Mouse (Mus musculus): ENCODE measurements at regions not wholly inside any gene's neighbourhood (a gene's known extent, or its start where the extent isn't known, plus 50 kb on each side); places are given as distances from the start of the nearest gene placed in this dataset.

DNA sequence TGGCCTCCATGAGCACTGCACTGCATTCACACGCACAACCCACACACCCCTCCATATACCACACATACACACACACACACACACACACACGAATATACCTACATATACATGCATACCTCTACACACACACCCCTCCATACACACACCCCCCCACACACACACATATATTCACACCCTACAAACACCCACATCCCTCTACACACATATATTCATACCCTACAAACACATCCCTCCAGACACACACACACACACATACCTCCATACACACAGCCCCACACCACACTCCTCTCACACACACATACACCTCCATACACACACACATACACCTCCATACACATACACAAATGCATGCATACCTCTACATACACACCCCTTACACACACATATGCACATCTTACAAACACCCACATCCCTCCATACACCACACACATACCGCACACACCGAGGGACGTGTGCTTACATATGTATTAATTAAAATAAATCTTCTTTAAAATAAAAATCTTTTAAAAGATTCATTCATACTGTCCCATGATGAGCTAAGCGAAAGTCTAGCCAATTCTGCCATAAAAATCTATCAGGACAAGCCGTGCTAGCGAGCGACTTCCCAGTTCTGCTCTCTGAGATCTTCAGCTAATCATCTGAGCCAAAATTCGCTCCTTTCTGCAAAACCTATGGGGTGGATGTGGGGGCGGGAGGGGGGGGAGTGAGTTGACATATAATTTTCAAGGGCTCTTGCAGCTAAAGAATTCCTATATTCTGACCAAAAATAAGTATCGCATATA lies 74.3 kb upstream of the Ipo5 start:
- TF ChIP-seq POLR2A (IDR thresholded peaks at IDR 0.05; ENCODE audit: low read depth, low read length) (no peak), CTCF (conservative IDR thresholded peaks at IDR 0.05; ENCODE audit: insufficient read depth, insufficient read length, low read depth, low read length) (no peak)
- H3K27me3 ChIP-seq (replicated peaks; ENCODE audit: control insufficient read depth, insufficient read depth, low read length): no peaks in the 10 kb centered on the region
- 91% methylated on average over 12 of the region's 12 CpGs for WGBS

DNA sequence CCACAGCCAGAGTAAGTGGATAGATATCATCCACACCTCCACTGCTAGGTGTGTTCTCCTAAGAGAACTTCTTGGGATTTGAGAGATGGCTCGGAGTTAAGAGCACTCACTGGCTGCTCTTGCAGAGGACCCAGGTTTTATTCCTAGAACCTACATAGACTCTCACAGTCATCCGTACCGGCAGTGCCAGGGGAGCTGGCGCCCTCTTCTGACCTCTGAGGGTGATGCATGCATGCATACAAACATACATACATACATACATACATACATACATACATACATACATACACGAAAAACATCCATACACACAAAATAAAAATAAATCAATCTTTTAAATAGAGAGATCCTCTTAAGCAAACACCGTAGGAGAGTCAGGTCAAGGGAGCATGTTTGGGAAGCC lies 70.1 kb upstream of the Ipo5 start:
- no peaks in the 10 kb centered on the region for H3K27me3 ChIP-seq (replicated peaks; ENCODE audit: control insufficient read depth, insufficient read depth, low read length)
- no peaks in the 10 kb centered on the region for H3K36me3 ChIP-seq (ENCODE audit: control insufficient read depth, insufficient read depth, low read length)
- H3K4me1 ChIP-seq (ENCODE audit: control insufficient read depth, insufficient read depth, low read length): no peaks in the 10 kb centered on the region
- no peak overlapping the region for H3K27ac ChIP-seq (ENCODE audit: insufficient read depth, low read depth, low read length)
- no peak overlapping the region for H3K4me3 ChIP-seq (ENCODE audit: insufficient read depth, low read depth, low read length)
- TF ChIP-seq POLR2A (IDR thresholded peaks at IDR 0.05; ENCODE audit: low read depth, low read length) (no peak), CTCF (conservative IDR thresholded peaks at IDR 0.05; ENCODE audit: insufficient read depth, insufficient read length, low read depth, low read length) (peak; percentile 62)
- DNase-seq: peak; percentile 18
- WGBS: 79% methylated on average over 6 of the region's 6 CpGs

More for the DNA sequence above, 74.3 kb upstream of the Ipo5 start:
- no peak for DNase-seq
- Histone ChIP-seq H3K4me3 (ENCODE audit: insufficient read depth, low read depth, low read length) (no peak overlapping the region), H3K36me3 (ENCODE audit: control insufficient read depth, insufficient read depth, low read length) (no peaks in the 10 kb centered on the region), H3K27ac (ENCODE audit: insufficient read depth, low read depth, low read length) (no peak overlapping the region), H3K4me1 (ENCODE audit: control insufficient read depth, insufficient read depth, low read length) (peaks cover 8% of the 10 kb centered on the region; the same call in 1 of the 2 replicates)

DNA sequence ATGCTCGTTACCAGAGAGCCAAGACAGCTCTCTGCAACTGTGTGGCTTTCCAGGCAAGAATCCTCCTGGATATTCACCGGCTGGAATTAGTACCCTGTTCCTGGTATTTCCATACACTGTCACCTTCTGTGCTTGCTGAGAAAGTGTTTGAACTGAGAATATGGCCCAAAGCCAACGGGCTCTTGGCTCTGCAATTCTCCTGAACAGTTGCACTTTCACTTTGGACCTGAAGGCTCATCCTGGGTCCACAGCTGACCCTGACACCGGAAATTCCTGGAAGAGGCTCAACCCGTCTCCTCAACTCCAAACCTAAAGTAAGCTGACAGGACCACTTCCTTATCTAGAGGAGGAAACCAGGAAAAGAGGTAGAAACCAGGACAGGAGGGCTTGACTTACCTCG lies 69.7 kb upstream of the Ipo5 start:
- Histone ChIP-seq H3K27ac (ENCODE audit: insufficient read depth, low read depth, low read length) (no peak overlapping the region), H3K4me3 (ENCODE audit: insufficient read depth, low read depth, low read length) (no peak overlapping the region), H3K36me3 (ENCODE audit: control insufficient read depth, insufficient read depth, low read length) (no peaks in the 10 kb centered on the region), H3K4me1 (ENCODE audit: control insufficient read depth, insufficient read depth, low read length) (peaks cover 2% of the 10 kb centered on the region; the same call in 1 of the 2 replicates), H3K27me3 (replicated peaks; ENCODE audit: control insufficient read depth, insufficient read depth, low read length) (no peaks in the 10 kb centered on the region)
- WGBS: 30% methylated on average over 6 of the region's 6 CpGs
- TF ChIP-seq CTCF (conservative IDR thresholded peaks at IDR 0.05; ENCODE audit: insufficient read depth, insufficient read length, low read depth, low read length): no peak
- no peak for TF ChIP-seq POLR2A (IDR thresholded peaks at IDR 0.05; ENCODE audit: low read depth, low read length)
- DNase-seq: peak; percentile 82

DNA sequence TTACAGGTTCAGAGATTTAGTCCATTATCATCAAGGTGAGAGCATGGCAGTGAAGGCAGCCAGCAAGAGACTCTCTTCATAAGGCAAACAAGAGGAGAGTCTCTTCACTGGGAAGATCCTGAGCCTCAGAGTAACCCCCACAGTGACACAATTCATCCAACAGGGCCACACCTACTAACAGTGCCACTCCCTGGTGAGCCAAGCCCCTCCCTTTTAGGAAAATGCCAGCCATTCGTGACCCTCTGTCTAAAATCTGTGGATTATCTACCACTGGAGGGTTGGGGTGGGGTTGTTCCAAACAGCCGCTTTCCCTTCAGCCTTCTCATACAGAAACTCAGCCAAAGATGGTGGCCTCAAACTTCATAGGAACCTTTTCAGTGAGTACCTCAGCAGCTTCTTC lies 65.9 kb upstream of the Ipo5 start:
- Histone ChIP-seq H3K36me3 (ENCODE audit: control insufficient read depth, insufficient read depth, low read length) (no peaks in the 10 kb centered on the region), H3K27ac (ENCODE audit: insufficient read depth, low read depth, low read length) (no peak overlapping the region), H3K27me3 (replicated peaks; ENCODE audit: control insufficient read depth, insufficient read depth, low read length) (no peaks in the 10 kb centered on the region), H3K4me3 (ENCODE audit: insufficient read depth, low read depth, low read length) (no peak overlapping the region), H3K4me1 (ENCODE audit: control insufficient read depth, insufficient read depth, low read length) (peaks cover 4% of the 10 kb centered on the region; the same call in 1 of the 2 replicates)
- no peak for DNase-seq
- WGBS: 95% methylated on average over 2 of the region's 2 CpGs
- TF ChIP-seq POLR2A (IDR thresholded peaks at IDR 0.05; ENCODE audit: low read depth, low read length) (no peak), CTCF (conservative IDR thresholded peaks at IDR 0.05; ENCODE audit: insufficient read depth, insufficient read length, low read depth, low read length) (no peak)

DNA sequence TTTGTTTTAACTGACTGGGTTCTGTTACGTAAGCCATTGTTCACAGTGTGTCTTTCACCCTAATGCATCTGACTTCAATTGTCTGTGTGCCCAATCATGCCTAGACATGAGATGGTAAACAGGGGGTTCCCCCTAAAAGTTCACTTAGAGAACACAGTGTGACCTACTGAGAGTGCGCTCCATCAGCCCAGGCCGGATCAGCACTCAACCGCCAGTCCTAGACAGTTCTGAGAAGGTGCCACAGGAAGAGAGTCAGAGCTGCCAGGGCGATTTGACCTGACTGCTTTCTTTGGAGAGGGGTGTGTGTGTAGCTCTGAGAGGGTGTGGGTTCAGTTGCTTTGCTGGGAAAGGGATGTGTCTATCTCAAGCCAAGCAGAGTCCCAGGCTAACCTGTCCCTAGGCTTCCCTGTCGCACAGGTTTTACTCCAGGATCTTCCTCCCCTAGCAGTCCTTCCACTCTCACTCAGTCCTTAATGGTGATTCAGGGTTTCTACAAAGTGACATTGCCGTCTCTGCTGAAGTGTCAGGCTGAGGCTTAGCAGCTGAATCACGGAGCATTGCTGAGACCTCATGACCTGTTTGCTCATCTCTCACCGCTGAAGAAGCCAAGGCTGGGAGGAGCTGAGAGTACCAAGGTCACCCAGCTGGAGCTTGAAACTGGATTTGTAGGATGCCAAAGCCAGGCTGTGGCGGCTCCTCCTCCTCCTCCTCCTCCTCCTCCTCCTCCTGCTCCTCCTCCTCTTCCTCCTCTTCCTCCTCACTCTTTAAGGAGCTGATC lies 64.8 kb upstream of the Ipo5 start:
- H3K27me3 ChIP-seq (replicated peaks; ENCODE audit: control insufficient read depth, insufficient read depth, low read length): no peaks in the 10 kb centered on the region
- 57% methylated on average over 10 of the region's 10 CpGs for WGBS
- no peak overlapping the region for H3K27ac ChIP-seq (ENCODE audit: insufficient read depth, low read depth, low read length)
- H3K4me1 ChIP-seq (ENCODE audit: control insufficient read depth, insufficient read depth, low read length): peaks cover 4% of the 10 kb centered on the region; the same call in 1 of the 2 replicates
- no peaks in the 10 kb centered on the region for H3K36me3 ChIP-seq (ENCODE audit: control insufficient read depth, insufficient read depth, low read length)
- peak; percentile 71 for DNase-seq
- no peak for TF ChIP-seq POLR2A (IDR thresholded peaks at IDR 0.05; ENCODE audit: low read depth, low read length)
- no peak for TF ChIP-seq CTCF (conservative IDR thresholded peaks at IDR 0.05; ENCODE audit: insufficient read depth, insufficient read length, low read depth, low read length)
- H3K4me3 ChIP-seq (ENCODE audit: insufficient read depth, low read depth, low read length): no peak overlapping the region

DNA sequence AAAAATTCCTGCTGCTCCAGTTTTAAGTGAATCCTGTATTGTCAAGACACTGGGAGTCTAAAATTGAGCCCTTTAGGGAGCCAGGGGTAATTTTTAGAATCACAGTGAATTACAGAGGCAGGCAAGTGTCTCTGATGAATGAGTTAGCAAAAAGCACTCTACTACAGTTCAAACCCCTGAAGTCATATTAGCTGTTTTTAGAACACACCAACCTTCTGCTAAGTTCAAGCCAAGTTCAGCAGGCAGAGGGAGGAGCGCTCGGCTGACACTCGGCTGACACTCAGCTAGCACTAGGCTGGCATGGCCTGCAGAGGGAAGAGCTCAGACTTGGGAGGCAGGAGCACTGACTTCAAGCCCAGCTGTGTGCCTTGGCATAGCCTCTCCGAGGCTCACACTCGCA lies 64.0 kb upstream of the Ipo5 start:
- no peak overlapping the region for H3K4me3 ChIP-seq (ENCODE audit: insufficient read depth, low read depth, low read length)
- H3K36me3 ChIP-seq (ENCODE audit: control insufficient read depth, insufficient read depth, low read length): no peaks in the 10 kb centered on the region
- H3K27ac ChIP-seq (ENCODE audit: insufficient read depth, low read depth, low read length): no peak overlapping the region
- no peaks in the 10 kb centered on the region for H3K27me3 ChIP-seq (replicated peaks; ENCODE audit: control insufficient read depth, insufficient read depth, low read length)
- TF ChIP-seq CTCF (conservative IDR thresholded peaks at IDR 0.05; ENCODE audit: insufficient read depth, insufficient read length, low read depth, low read length) (no peak; the same call in 1 of the 2 replicates), POLR2A (IDR thresholded peaks at IDR 0.05; ENCODE audit: low read depth, low read length) (no peak)
- H3K4me1 ChIP-seq (ENCODE audit: control insufficient read depth, insufficient read depth, low read length): peaks cover 4% of the 10 kb centered on the region; the same call in 1 of the 2 replicates
- 53% methylated on average over 5 of the region's 5 CpGs for WGBS
- DNase-seq: peak; percentile 10

Measured in kidney, adult 2 months (tissue).